Comparison of ENCODE assay signal across 9 mouse cellular contexts in the genomic region with DNA sequence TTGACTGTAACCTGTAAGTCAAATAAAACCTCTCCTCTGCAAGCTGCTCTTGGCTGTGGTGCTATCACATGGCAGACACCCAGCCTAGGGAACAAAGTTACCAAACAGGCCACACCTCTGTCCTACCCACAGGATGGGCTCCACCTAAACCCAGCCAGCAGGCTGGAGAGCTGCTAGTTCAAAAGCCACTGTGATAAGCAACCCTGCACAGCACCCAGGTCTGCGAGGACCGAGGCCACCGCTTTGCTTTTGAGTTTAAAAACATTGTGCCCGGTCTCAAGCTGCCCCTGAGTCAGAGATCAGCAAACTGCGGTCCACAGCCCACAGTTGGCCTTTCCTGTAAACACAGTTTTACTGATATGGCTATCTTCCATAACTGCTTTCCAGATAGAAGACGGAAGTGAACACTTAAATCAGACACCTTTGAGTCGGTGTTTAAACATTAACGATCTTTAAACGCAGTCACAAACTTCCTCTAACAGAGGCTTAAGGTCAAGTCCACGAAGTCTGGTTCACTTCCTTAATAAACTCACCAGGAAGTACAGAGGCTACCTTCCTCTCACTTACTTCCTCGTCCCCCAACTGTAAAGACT. TPM values are rescaled to one million over a fixed set of nuclear protein-coding genes. Genes with fewer than 3 reads are reported as not detected.
DNase-seq lines count a peak whose midpoint lies in the region; ATAC-seq and TF ChIP-seq lines count a peak whose summit lies in the region.
"Had no signal": no experiment of that assay in that cellular context is flagged by ENCODE, and none has a peak within 500 bp of the region (broad histone marks: within the 10 kb centered on the region; RNA-seq: fewer than 3 reads in every experiment).

No protein-coding gene starts in this region.

- peaks cover 50% of the 10 kb centered on the region for H3K36me3 ChIP-seq in liver, embryonic 15.5 days (replicated peaks)
- no peaks in the 10 kb centered on the region; the same call in 1 of the 2 replicates for H3K36me3 ChIP-seq in hindbrain, postnatal 0 days (ENCODE audit: insufficient read depth, low read length)

- peak overlapping the region; percentile 25 for H3K4me3 ChIP-seq in bone marrow macrophage, adult 2 months (ENCODE audit: insufficient read depth, low read length)
- H3K4me3 ChIP-seq in liver, embryonic 15.5 days (replicated peaks), result peak overlapping the region; percentile 37
- no peak overlapping the region for H3K4me3 ChIP-seq in hindbrain, postnatal 0 days (ENCODE audit: low read length)

- TF ChIP-seq CTCF in bone marrow macrophage, adult 2 months (IDR thresholded peaks at IDR 0.05; ENCODE audit: low read depth, low read length), result no peak
- TF ChIP-seq CTCF in hindbrain, postnatal 0 days (IDR thresholded peaks at IDR 0.05; ENCODE audit: low read depth), result no peak

- peak; percentile 36 for DNase-seq in adrenal gland, postnatal 10 days
- no peak for DNase-seq in adrenal gland, postnatal 25 days
- DNase-seq in heart, postnatal 25 days (ENCODE audit: low spot score), result peak; percentile 44
- DNase-seq in spleen, postnatal 14 days (ENCODE audit: low spot score in 2 of 2), result peak; percentile 40 to 49
- no peak for DNase-seq in Muller cell, postnatal 12 days (ENCODE audit: inconsistent ontology term)
- DNase-seq in hindbrain, postnatal 0 days (ENCODE audit: low spot score), result no peak

- peak overlapping the region; percentile 52 for H3K9ac ChIP-seq in liver, embryonic 15.5 days
- H3K9ac ChIP-seq in hindbrain, postnatal 0 days (replicated peaks; ENCODE audit: low read length), result no peak overlapping the region

- peak overlapping the region; percentile 69 for H3K4me2 ChIP-seq in liver, embryonic 15.5 days
- H3K4me2 ChIP-seq in hindbrain, postnatal 0 days (ENCODE audit: low read depth, low read length), result no peak overlapping the region

- ATAC-seq in liver, embryonic 15.5 days (ENCODE audit: insufficient read depth), result peak; percentile 96
- ATAC-seq in hindbrain, postnatal 0 days, result no peak

- no peak for TF ChIP-seq POLR2A in bone marrow macrophage, adult 2 months (IDR thresholded peaks at IDR 0.05; ENCODE audit: borderline replicate concordance, low read depth, low read length)

- peak overlapping the region; percentile 82 for H3K27ac ChIP-seq in bone marrow macrophage, adult 2 months (ENCODE audit: insufficient read depth, low read depth, low read length)
- peak overlapping the region; percentile 92 for H3K27ac ChIP-seq in liver, embryonic 15.5 days (replicated peaks)
- H3K27ac ChIP-seq in hindbrain, postnatal 0 days, result no peak overlapping the region
- H3K27ac ChIP-seq: kidney, postnatal 0 days had no signal

- H3K4me1 ChIP-seq in bone marrow macrophage, adult 2 months (ENCODE audit: control insufficient read depth, insufficient read depth, low read length), result peaks cover 33% of the 10 kb centered on the region
- peaks cover 65% of the 10 kb centered on the region for H3K4me1 ChIP-seq in liver, embryonic 15.5 days (replicated peaks)
- H3K4me1 ChIP-seq in hindbrain, postnatal 0 days (ENCODE audit: insufficient read depth, low read length), result 0 out of 2 replicates have a peak, but pooled peaks cover under 1% of the 10 kb centered on the region

- H3K9me3 ChIP-seq in liver, embryonic 15.5 days (replicated peaks), result no peaks in the 10 kb centered on the region
- no peaks in the 10 kb centered on the region for H3K9me3 ChIP-seq in hindbrain, postnatal 0 days (ENCODE audit: low read length)

- WGBS in liver, embryonic 15.5 days (ENCODE audit: insufficient replicate concordance), result 3% methylated on average over 11 of the region's 11 CpGs
- 84% methylated on average over 11 of the region's 11 CpGs for WGBS in hindbrain, postnatal 0 days

- intact Hi-C loops in heart, postnatal 25 days (cut with DNase I), result no loop called here

- H3K27me3 ChIP-seq in liver, embryonic 15.5 days, result no peaks in the 10 kb centered on the region
- H3K27me3 ChIP-seq in hindbrain, postnatal 0 days (ENCODE audit: insufficient read depth, low read length), result no peaks in the 10 kb centered on the region

RNA-seq across cellular contexts. Expression of a gene that starts 7.0 kb away (rescaled TPM):
- 10 to 100 TPM; 13.8 to 17.0 TPM for total RNA-seq in adrenal gland, postnatal 10 days (2021)
- total RNA-seq in adrenal gland, postnatal 25 days (2021), result 5.7 and 7.2 TPM in 2 replicates
- 7.6 and 8.1 TPM in 2 replicates for polyA plus RNA-seq in bone marrow macrophage, adult 2 months (2012; ENCODE audit: insufficient read depth, insufficient read length, missing spikeins)
- total RNA-seq in heart, postnatal 25 days (2021), result 10 to 100 TPM; 16.2 to 18.3 TPM
- 39.8 and 41.9 TPM in 2 replicates for polyA plus RNA-seq in liver, embryonic 15.5 days (2015; fragmentation: Nextera tagmentation; extraction: Ambion mirVana)
- 16.8 and 17.9 TPM in 2 replicates for total RNA-seq in hindbrain, postnatal 0 days (2014; rRNA removed)
- polyA plus RNA-seq in hindbrain, postnatal 0 days (2015; fragmentation: Nextera tagmentation; extraction: Ambion mirVana), result 20.2 and 22.9 TPM in 2 replicates

RNA-seq across cellular contexts. Expression of a gene that starts 25.3 kb away (rescaled TPM):
- not detected for total RNA-seq in adrenal gland, postnatal 10 days (2021)
- total RNA-seq in adrenal gland, postnatal 25 days (2021), result not detected in 2 replicates
- polyA plus RNA-seq in bone marrow macrophage, adult 2 months (2012; ENCODE audit: insufficient read depth, insufficient read length, missing spikeins), result not detected in 2 replicates
- not detected for total RNA-seq in heart, postnatal 25 days (2021)
- not detected in 2 replicates for polyA plus RNA-seq in liver, embryonic 15.5 days (2015; fragmentation: Nextera tagmentation; extraction: Ambion mirVana)
- total RNA-seq in hindbrain, postnatal 0 days (2014; rRNA removed), result not detected in 2 replicates
- not detected in 2 replicates for polyA plus RNA-seq in hindbrain, postnatal 0 days (2015; fragmentation: Nextera tagmentation; extraction: Ambion mirVana)
- polyA plus RNA-seq: kidney, postnatal 0 days had no signal

RNA-seq across cellular contexts. Expression of a gene that starts 41.5 kb away (rescaled TPM):
- not detected for total RNA-seq in adrenal gland, postnatal 10 days (2021)
- total RNA-seq in adrenal gland, postnatal 25 days (2021), result not detected in 2 replicates
- polyA plus RNA-seq in bone marrow macrophage, adult 2 months (2012; ENCODE audit: insufficient read depth, insufficient read length, missing spikeins), result not detected in 2 replicates
- total RNA-seq in heart, postnatal 25 days (2021), result not detected
- polyA plus RNA-seq in liver, embryonic 15.5 days (2015; fragmentation: Nextera tagmentation; extraction: Ambion mirVana), result not detected in 2 replicates
- not detected in 2 replicates for total RNA-seq in hindbrain, postnatal 0 days (2014; rRNA removed)
- polyA plus RNA-seq in hindbrain, postnatal 0 days (2015; fragmentation: Nextera tagmentation; extraction: Ambion mirVana), result 0.09 and 0.16 TPM in 2 replicates
- polyA plus RNA-seq: kidney, postnatal 0 days had no signal

RNA-seq across cellular contexts. Expression of a gene that starts 43.5 kb away (rescaled TPM):
- not detected for total RNA-seq in adrenal gland, postnatal 10 days (2021)
- total RNA-seq in adrenal gland, postnatal 25 days (2021), result not detected in 2 replicates
- not detected in 2 replicates for polyA plus RNA-seq in bone marrow macrophage, adult 2 months (2012; ENCODE audit: insufficient read depth, insufficient read length, missing spikeins)
- total RNA-seq in heart, postnatal 25 days (2021), result not detected
- polyA plus RNA-seq in liver, embryonic 15.5 days (2015; fragmentation: Nextera tagmentation; extraction: Ambion mirVana), result 0.02 TPM in 1 of 2 replicates, not detected in the other
- total RNA-seq in hindbrain, postnatal 0 days (2014; rRNA removed), result 0.21 TPM in 1 of 2 replicates, not detected in the other
- polyA plus RNA-seq in hindbrain, postnatal 0 days (2015; fragmentation: Nextera tagmentation; extraction: Ambion mirVana), result not detected in 2 replicates
- polyA plus RNA-seq: kidney, postnatal 0 days had no signal

Comparison
In these comparisons a context has a peak if more than half of its experiments do, and no peak if none do; other contexts are left out.
1. DNase-seq: peak in adrenal gland, postnatal 10 days (single experiment), heart, postnatal 25 days (single experiment) and spleen, postnatal 14 days (2 of 2); none in adrenal gland, postnatal 25 days (single experiment), Muller cell, postnatal 12 days (single experiment) and hindbrain, postnatal 0 days (single experiment).